Mouse (Mus musculus): Measurements from ENCODE around the gene Fasn.

The Fasn gene

DNA sequence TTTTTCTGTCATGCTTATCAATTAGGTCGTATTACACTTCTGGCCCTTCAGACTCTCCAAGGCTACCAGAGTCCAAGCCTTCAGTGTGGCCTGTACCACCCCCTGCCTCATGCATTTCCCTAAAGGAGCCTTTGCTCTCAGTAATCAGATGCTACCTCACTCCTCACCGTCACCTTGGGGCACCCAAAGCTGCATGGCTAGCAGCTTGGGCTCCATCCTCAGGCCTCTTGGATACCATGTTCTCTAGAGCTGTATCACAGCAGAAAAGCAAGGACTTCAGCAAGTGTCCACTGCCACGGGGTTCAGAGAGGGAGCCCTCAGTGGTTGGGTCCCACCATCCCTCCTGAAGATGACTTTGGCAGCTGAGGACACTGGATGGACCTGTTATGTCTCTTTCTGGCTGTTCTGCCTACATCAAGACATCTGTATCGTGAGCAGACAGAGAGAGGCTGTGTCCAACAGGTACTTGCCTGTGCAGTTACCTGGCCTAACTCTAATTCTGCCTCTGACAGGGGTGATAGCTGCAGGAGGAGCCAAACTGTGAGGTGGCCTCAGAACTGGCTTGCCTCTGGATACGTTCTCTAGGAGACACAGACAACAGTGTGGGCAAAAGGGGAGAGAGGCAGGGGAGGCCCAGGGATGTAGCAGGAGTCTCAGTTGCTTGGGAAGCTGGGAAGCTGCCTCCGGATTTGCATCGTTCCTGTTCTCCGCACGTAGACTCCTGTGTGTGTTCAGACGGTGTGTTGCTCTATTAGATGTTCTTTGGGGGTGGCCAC lies 5.6 kb upstream of the Fasn start:
- DNase-seq (ENCODE audit: low read depth in 2 of 2, low spot score in 2 of 2) = no peak

DNA sequence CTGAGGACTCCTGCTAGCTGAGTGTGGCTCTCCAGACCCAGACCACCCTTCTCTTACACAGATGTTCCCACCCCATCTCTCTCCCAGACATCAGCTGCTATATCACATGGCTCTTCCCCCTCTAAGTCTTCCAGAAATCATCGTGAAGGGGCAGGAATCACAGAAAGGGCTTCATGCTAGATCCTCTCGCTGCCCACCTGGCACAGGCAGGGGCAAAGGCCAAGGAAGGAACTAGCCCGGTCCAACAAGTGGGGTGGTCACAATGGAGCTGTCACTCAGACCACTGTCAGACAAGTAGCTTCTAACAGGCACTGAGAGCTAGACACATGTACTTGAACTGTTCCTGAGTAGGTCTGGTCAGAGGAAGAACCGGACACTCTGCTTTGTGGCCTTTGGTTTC lies 4.1 kb upstream of the Fasn start:
- no peak for DNase-seq (ENCODE audit: low read depth in 2 of 2, low spot score in 2 of 2)

DNA sequence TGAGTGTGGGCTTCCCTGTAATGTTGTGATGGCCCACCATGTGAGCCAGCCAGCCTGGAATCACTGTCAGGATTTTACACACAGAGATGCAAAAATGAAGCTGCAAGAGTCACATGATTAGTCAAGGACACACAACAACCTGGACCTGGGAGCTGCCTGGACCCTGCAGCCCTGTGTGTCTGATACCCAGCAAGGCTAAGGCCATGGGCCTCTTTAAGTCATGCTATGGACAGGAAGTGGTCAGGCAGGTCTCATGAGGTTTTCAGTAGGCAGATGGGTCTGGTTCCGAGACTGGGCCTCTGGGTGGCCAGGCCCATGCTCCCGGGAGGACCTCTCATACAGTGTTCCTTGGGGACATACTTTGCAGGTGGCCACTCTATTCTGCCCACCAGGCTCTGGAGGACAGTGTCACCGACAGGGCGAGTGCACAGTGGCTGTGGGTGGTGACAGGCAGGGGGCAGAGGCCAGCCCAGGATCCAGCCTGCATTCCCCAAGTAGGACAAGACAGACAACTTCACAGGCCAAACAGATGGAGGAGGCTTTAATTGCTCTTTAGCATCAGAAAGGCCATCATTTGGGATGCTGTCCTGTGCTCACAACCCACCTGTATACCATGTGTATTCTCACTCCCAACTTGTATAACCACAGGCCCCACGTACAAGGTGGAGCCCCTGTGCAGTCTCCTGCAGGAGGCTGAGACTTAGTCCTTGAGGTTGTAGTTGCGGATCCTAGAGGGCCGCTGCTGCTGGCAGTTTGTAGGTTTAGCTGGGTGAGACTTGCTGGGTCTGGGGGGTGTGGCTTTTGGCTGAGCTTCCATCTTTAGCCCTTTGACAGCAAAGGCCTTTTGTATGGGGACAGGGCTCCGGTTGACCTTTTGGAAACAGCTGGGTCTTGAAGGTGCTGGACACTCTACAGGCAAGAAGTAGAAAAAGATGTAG lies 1.9 kb upstream of the Fasn start:
- DNase-seq (ENCODE audit: low read depth in 2 of 2, low spot score in 2 of 2) = no peak

DNA sequence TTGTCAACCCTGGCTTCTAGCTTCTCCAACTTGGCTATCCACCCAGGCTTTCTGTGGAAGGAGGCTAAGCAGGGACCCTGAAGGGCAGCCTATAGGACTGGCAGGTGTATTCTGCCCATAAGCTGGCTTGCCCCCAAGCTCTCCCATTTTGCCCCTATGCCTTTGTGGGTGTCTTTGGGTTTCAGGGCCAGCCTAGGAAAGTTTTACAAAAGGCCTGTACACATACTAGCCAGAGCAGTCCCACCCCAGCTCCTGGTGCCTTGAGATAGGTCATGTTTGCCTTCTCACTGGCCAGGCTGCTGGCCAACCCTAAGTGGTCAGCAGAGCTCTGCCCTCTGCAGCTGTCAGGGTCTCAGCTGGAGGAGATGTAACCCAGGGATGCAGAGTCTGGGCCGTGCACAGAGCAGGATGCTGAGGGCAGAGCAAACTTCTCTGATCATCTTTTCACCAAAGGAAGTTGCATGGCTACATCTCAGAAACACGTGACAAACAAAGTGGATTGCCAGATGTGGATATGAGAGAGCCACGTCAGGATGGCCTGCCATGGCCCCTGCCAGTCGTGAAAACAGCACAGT lies 1.0 kb upstream of the Fasn start:
- DNase-seq (ENCODE audit: low read depth in 2 of 2, low spot score in 2 of 2) = peak in 1 of 2 experiments; percentile 26

DNA sequence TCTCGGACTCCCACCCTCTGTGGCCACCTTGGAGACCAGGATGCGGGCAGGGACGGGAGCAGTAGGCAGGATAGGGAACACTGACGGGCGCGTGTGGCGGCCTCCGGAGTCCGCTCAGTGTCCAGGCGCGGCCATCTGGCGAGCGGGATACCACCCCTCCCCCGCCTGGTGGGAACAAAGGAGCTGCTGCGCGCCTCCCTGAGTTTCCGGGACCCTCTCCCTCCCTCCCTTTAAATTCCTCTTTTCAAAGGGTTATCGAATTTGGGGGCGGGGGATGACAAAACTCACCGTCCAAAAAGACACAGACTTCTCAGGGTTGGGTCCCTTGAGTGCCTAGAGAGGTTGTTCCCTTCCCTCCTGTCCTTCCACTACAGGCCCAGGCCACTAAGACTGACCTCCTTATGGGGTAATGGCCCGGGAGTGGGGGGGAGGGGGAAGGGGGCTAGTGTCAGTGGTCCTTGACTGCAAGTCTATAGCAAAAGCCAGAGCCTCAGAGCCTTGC lies 491 bp upstream of the Fasn start:
- no peak for DNase-seq (ENCODE audit: low read depth in 2 of 2, low spot score in 2 of 2)

DNA sequence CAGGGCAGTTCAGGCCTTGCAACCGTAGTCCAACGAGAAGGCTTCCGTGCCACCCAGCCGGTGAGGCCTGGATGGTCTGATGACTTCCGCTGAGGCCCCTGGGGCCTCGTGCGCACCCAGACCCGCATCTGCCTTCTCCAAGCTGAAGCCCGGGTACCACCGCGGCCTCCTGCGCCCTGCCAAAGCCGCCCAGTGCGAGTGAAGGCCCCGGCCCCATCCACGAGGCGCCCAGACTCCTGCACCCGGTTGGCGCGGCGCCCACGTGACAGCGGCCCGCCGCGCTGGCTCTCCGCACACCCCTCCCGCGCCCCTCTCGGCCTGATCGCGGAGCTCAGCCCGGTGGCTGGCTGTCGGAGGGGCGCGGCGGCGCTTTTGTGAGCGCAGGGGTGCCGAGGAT lies 798 bp downstream of the Fasn start:
- DNase-seq (ENCODE audit: low read depth in 2 of 2, low spot score in 2 of 2) = no peak

DNA sequence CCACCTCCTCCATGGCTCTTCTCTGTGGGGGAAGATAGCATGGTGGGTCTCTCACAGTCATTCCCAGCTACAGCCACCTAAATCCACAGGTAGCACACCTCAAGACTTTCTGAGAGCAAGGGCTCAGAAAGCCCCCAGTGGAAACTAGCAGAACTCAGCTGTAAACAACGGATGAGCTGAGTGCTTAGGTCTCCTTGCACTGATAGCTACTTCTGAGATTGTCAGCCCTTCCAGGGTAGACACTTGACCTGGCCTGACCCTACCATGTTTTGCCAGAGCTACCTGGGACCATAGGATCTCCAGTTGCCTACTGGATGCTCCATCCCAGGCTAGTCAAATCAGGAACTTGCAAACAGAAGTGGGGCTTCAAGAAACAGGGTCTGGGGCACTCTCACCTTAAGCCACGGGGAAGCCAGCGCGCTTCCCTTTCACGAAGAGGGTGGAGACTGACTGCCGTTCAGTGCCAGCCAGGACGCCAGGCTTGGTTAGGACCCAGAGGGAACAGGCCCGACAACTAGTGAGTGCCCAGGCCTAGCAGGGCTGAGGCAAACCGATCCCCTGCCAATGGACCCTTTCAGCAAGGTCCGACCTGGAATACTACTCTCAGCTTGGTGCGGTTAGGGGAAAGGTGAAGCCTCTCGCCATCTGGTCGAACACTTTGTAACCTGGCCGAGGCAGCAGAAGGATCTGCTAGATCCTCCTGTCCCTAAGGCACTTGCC lies 1.4 kb downstream of the Fasn start:
- DNase-seq (ENCODE audit: low read depth in 2 of 2, low spot score in 2 of 2) = peak in 1 of 2 experiments; percentile 9

DNA sequence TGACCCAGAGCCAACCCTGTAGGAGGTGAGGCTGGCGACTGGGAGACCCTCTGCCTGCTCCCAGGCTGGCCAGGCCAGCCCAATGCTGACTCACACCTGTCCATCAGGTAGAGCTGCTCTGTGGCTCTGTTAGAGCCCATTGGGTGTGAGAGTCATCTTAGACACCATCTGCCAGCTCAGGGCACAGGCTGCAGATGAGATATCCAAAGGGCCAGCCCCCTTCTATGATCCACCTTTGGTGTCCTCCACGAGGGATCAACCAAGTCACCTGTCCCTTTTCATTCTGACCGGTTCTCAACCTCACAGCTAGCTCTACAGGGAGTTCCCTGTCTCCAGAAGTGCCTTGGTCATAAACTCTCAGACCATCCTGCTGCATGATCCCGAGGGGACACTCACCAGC lies 2.0 kb downstream of the Fasn start:
- DNase-seq (ENCODE audit: low read depth in 2 of 2, low spot score in 2 of 2) = no peak

DNA sequence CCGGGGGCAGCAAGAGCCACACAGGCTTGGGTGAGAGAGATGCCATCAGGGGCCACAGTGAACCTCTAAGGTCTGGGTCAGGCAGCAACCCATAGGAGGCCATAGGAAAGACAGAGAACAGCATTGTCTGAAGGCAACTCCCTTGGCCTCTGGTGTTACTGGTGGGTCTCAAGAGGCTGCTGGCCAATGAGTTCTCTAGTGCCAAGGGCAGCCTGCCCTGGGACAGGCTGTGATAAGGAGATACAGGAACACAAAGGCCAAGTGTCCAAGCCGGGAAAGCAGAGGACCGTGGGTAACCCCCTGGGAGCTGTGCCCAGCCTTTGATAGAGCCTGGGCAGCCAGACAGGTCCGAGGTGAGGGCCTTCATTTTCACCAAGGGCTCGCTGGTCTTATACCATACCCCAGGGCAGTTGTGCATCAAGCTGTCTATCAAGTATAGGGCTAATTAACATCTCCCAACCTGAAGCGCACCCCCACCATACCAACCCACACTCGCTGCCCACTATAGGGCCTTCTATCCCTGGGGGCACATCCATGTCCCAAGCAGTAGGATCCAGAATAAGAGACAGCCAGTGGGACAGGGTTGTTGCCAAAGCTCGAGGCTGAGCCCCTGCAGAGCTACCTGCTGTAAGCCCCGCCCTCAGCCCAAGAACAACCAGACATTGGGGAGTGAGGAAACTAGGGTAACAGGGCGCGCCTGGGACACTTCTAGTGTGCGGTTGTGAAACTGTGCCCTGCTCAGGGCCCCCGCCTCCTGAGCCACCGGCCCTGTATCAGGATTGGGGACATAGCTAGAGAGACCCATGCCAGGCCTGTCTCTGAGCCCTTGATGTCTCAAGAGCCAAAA lies 3.0 kb downstream of the Fasn start:
- DNase-seq (ENCODE audit: low read depth in 2 of 2, low spot score in 2 of 2) = no peak

DNA sequence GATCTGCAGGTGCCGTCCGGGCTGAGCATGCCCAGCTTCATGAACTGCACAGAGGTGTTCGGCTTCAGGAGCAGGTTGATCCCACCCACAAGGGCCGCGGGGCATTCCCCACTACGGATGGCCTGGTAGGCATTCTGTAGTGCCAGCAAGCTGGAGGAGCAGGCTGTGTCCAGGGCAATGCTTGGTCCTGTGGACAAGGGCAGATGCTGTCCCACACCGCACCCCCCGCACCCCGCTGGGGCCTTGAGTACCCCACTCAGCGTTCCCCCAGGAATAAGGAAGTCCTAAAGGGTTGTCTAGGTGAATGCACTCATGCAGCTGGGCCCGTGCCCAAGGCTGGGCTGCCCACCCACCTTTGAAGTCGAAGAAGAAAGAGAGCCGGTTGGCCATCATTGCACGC lies 3.8 kb downstream of the Fasn start:
- DNase-seq (ENCODE audit: low read depth in 2 of 2, low spot score in 2 of 2) = no peak

DNA sequence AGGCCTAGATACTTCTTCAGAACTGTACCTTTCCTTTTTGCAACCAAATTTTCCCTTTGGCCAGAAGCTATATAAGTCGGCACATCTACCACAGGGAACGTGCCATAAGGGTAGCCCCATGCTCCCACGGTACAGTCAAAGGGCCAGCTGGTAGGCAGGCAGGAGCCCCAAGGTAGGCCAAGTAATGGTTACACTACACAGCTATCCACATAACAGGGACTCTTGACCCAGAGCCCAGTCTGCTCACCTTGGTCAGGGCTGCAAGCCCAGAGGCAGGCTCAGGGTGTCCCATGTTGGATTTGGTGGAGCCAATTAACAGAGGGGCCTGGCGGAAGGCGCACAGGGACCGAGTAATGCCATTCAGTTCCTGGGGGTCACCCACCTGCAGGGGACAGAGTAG lies 4.8 kb downstream of the Fasn start:
- DNase-seq (ENCODE audit: low read depth in 2 of 2, low spot score in 2 of 2) = no peak

DNA sequence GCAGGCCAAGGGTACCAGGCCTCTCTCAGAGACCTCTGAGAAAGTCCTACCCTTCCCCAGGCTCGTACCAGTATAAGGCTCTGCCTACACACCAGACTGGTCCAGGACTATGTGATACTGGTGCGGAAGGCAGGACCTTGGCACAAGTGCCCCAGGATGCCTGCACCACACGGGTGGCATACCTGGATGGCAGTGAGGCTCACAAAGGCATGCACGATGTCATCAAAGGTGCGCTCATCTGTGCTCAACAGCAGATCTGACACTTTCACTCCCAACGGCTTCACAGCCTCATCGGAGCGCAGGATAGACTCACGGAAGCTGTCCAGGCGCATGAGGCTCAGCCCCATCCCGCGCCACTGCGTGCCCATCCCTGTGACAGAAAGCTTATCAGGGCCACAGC lies 6.1 kb downstream of the Fasn start:
- DNase-seq (ENCODE audit: low read depth in 2 of 2, low spot score in 2 of 2) = no peak

DNA sequence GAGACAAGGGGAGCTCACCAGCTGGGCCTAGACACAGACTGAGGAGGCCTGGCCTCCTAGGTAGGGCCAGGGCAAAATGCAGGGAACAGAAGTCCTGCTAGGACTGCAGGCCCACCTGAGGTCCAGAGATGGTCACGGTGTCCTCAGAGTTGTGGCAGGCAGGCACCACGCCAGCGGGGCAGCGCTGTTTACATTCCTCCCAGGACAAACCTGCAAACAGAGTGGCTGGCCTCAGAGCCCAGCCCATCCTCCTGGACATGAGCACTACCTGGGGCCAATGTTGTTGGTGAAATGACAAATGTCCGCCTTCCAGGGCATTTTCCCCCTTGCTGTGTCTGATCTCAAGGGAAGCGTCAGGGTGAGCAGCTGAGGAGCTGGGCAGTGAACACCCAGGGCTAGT lies 7.0 kb downstream of the Fasn start:
- no peak for DNase-seq (ENCODE audit: low read depth in 2 of 2, low spot score in 2 of 2)

DNA sequence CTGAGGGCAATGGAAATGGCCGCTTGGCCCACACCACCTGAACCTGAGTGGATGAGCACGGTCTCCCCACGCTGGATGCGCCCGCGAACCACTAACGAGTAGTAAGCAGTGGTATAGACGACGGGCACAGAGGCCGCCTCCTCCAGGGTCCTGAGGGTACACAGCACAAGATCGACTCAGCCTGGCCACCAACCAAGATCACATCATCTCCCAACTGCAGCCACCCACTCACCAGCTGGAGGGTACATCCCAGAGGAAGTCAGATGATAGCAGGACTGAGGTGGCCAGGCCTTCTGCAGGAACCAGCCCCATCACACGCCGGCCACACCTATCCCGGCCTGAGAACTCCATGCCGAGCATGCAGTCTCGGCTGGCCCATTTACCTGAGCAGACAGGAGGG lies 12.3 kb downstream of the Fasn start:
- DNase-seq (ENCODE audit: low read depth in 2 of 2, low spot score in 2 of 2) = no peak

DNA sequence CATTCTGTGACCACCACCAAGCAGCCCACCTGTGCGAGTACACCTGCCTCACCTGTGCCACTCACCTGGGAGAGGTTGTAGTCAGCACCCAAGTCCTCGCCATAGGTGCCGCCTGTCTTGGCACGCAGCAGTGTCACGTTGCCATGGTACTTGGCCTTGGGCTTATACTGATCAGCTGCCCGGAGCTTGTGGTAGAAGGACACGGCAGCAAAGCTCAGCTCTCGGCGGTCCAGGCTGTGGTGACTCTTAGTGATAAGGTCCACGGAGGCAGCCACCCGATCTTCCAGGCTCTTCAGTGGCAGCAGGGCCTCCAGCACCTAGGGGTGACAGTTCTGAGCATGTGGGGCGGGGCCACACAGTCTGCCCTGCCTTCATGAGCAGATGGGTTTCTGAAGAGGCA lies 16.3 kb downstream of the Fasn start:
- DNase-seq (ENCODE audit: low read depth in 2 of 2, low spot score in 2 of 2) = no peak

DNA sequence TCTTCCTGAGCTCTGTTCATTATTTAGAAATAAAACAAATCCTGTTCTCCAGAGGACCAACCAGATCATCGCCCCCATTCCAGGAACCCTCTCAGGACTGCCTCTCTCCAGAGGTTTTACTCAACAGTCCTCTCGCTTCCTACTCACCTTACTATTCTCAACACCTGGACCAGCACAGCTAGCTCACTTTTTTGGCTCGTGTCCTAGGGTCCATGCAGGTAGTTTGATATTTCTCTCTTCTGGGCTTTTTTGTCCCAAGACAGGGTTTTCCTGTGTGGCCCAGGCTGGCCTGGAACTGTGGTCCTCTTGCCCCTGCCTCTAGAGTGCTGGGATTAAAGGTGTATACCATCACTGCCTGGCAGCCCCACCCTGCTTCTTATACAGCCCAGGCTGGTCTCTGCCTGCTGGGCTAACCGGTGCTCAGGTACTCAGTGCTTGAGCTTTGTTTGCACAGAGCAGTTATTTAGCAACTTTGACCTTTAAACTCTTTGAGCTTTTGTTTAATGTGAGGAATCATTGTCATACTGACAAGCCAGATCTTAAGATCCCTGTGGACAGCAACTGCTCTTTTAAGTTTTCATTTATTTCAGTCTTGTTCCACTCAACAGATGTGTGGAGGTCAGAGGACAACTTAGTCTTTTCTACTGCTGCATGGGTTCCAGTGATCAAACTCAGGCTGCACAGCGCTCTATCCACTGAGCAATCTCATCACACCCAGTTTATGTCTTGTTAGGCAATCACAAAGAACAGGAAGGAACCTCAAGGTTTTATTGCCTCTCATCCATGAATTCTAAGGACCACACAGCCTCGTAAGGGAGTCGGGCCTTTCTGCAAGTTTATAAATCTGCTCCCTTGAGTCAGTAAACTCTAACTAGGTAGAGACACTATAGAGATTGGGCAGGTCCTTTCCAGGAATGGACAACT lies 18.7 kb downstream of the Fasn start:
- no peak for DNase-seq (ENCODE audit: low read depth in 2 of 2, low spot score in 2 of 2)

DNA sequence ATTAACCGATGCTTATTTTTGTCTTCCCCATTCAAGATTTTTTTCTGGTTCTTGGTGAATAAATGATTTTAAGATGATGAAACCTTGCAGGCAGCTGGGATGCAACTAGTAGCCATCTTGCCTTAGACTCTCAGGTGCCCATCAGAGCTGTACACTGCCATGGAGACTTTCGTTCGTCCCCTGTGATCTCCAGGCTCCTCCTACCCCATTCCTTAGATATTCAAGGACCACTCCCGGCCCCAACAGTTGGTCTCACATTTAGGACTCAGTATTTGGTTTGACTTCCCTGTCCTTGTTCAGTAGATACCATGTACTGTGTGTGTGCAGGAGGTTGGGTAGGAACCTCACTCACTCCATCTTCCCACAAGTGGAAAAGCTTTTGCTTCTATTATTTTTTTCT lies 19.6 kb downstream of the Fasn start:
- DNase-seq (ENCODE audit: low read depth in 2 of 2, low spot score in 2 of 2) = no peak

DNA sequence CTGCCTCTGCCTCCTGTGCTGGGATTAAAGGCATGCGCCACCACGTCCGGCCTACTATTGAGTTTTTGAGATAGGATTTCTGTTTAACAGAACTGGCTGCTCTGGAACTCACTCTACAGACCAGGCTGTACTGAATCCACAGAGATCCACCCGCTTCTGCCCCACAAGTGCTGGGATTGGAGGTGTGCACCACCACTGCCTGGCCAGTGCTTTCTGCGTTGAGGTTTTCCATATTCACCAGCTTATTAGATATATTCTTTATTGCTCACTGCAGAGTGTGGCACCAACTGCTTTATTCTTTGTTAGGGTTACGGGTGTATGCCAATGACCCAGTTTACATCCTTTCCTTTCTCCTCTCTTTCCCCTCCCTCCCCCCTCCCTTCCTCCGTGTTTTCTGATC lies 20.1 kb downstream of the Fasn start:
- no peak for DNase-seq (ENCODE audit: low read depth in 2 of 2, low spot score in 2 of 2)
